Mouse (Mus musculus) cortical plate, adult 2 months (tissue): ENCODE data around the gene Actn1. TPM values are rescaled to one million over a fixed set of nuclear protein-coding genes. Genes with fewer than 3 reads are reported as not detected.

ENCODE experiments used
- H3K27ac ChIP-seq: fragments of 200-500 bp; 2 replicates; pipeline ENCODE4 v1.5.1; 2012; ENCODE audit warnings: low read length, control low read depth, inconsistent platforms; ENCODE audit not compliant: insufficient read depth
- H3K4me1 ChIP-seq: fragments of 200-500 bp; 2 replicates; pipeline ENCODE4 v1.6.1; 2011; ENCODE audit warnings: low read length; ENCODE audit not compliant: control insufficient read depth, insufficient read depth
- H3K4me3 ChIP-seq: fragments of 200-500 bp; 2 replicates; pipeline ENCODE4 v1.5.1; 2011; ENCODE audit warnings: mild to moderate bottlenecking, low read length, control low read depth; ENCODE audit not compliant: insufficient read depth
- CTCF ChIP-seq: fragments of 200-500 bp; IDR thresholded peaks from 2 replicates; pipeline ENCODE4 v1.5.1; 2011; ENCODE audit warnings: mild to moderate bottlenecking, control low read depth, low read length; ENCODE audit not compliant: insufficient read depth; ENCODE audit errors: extremely low read depth
- POLR2A ChIP-seq: fragments of 200-500 bp; IDR thresholded peaks from 2 replicates; pipeline ENCODE4 v1.6.1; 2011; ENCODE audit warnings: mild to moderate bottlenecking, low read length, control low read depth; ENCODE audit not compliant: insufficient read depth; ENCODE audit errors: extremely low read depth
- polyA plus RNA-seq: library from polyadenylated mRNA; depleted of rRNA; stranded (reverse); fragments of >200 nt; gene quantifications from 2 replicates; pipeline ENCODE4 v1.2.3, GENCODE M21; 2012

The Actn1 gene
- polyA plus RNA-seq, 1 experiment, result 96.3 TPM

GRCm38 (mm10) chr12:80198487-80198886 is 61.7 kb downstream of the Actn1 start:
- H3K4me3 ChIP-seq, result no peak overlapping the region
- TF ChIP-seq CTCF (peak; percentile 77), POLR2A (no peak)
- H3K27ac ChIP-seq, result no peak overlapping the region
- no peaks in the 10 kb centered on the region for H3K4me1 ChIP-seq

- Histone ChIP-seq H3K4me3 (no peak overlapping the region), H3K4me1 (no peaks in the 10 kb centered on the region), H3K27ac (no peak overlapping the region)
- peak; percentile 78 for TF ChIP-seq CTCF
- TF ChIP-seq POLR2A, result no peak
Observed at GRCm38 (mm10) chr12:80197343-80197742, 62.8 kb downstream of the Actn1 start.

GRCm38 (mm10) chr12:80191806-80192205 is 68.4 kb downstream of the Actn1 start:
- no peak overlapping the region for H3K4me3 ChIP-seq
- TF ChIP-seq POLR2A, result no peak
- TF ChIP-seq CTCF, result no peak
- H3K27ac ChIP-seq, result no peak overlapping the region
- H3K4me1 ChIP-seq, result no peaks in the 10 kb centered on the region

- no peak for TF ChIP-seq POLR2A
- no peak for TF ChIP-seq CTCF
- Histone ChIP-seq H3K27ac (no peak overlapping the region), H3K4me1 (no peaks in the 10 kb centered on the region), H3K4me3 (no peak overlapping the region)
Observed at GRCm38 (mm10) chr12:80191371-80191770, 68.8 kb downstream of the Actn1 start.

- TF ChIP-seq CTCF, result no peak
- no peak for TF ChIP-seq POLR2A
- H3K4me1 ChIP-seq, result no peaks in the 10 kb centered on the region
Observed at GRCm38 (mm10) chr12:80190915-80191314, 69.3 kb downstream of the Actn1 start.

GRCm38 (mm10) chr12:80184041-80184440 is 76.1 kb downstream of the Actn1 start:
- no peak for TF ChIP-seq CTCF
- Histone ChIP-seq H3K4me3 (no peak overlapping the region), H3K4me1 (no peaks in the 10 kb centered on the region), H3K27ac (no peak overlapping the region)

More at GRCm38 (mm10) chr12:80190915-80191314, 69.3 kb downstream of the Actn1 start:
- no peak overlapping the region for H3K27ac ChIP-seq
- no peak overlapping the region for H3K4me3 ChIP-seq

- TF ChIP-seq CTCF (no peak), POLR2A (no peak)
- H3K4me3 ChIP-seq, result no peak overlapping the region
Observed at GRCm38 (mm10) chr12:80181831-80182230, 78.3 kb downstream of the Actn1 start.

GRCm38 (mm10) chr12:80178035-80178434 is 82.1 kb downstream of the Actn1 start:
- Histone ChIP-seq H3K4me3 (no peak overlapping the region), H3K27ac (no peak overlapping the region), H3K4me1 (no peaks in the 10 kb centered on the region)
- TF ChIP-seq POLR2A, result no peak
- no peak for TF ChIP-seq CTCF

More at GRCm38 (mm10) chr12:80181831-80182230, 78.3 kb downstream of the Actn1 start:
- Histone ChIP-seq H3K4me1 (no peaks in the 10 kb centered on the region), H3K27ac (no peak overlapping the region)

GRCm38 (mm10) chr12:80168736-80169135 is 91.4 kb downstream of the Actn1 start:
- Histone ChIP-seq H3K27ac (no peak overlapping the region), H3K4me1 (peaks cover 1% of the 10 kb centered on the region; the same call in 1 of the 2 replicates), H3K4me3 (peak overlapping the region; percentile 62; the same call in 1 of the 2 replicates)
- no peak for TF ChIP-seq POLR2A
- TF ChIP-seq CTCF, result no peak

GRCm38 (mm10) chr12:80168178-80168686 is 91.9 kb downstream of the Actn1 start:
- Histone ChIP-seq H3K27ac (no peak overlapping the region), H3K4me1 (peaks cover 1% of the 10 kb centered on the region; the same call in 1 of the 2 replicates), H3K4me3 (peak overlapping the region; percentile 62)
- TF ChIP-seq POLR2A, result peak; percentile 40; the same call in 1 of the 2 replicates
- no peak for TF ChIP-seq CTCF

- H3K4me3 ChIP-seq, result no peak overlapping the region
- 0 out of 2 replicates have a peak overlapping the region, but pooled peaks have one; percentile 46 for H3K27ac ChIP-seq
- H3K4me1 ChIP-seq, result peaks cover 1% of the 10 kb centered on the region; the same call in 1 of the 2 replicates
- TF ChIP-seq CTCF, result no peak
- TF ChIP-seq POLR2A, result no peak
Observed at GRCm38 (mm10) chr12:80167321-80167720, 92.8 kb downstream of the Actn1 start.
